Mouse (Mus musculus) intestine, embryonic 15.5 days (tissue): Measurements from ENCODE around the gene Cebpb. TPM values are rescaled to one million over a fixed set of nuclear protein-coding genes. Genes with fewer than 3 reads are reported as not detected.

Source experiments
- ATAC-seq: fragments of 200-750 bp; cut with Nextera tagmentation; 2 replicates; pipeline ENCODE4 v1.8.0; 2017; ENCODE audit warnings: moderate TSS enrichment, moderate library complexity
- H3K27ac ChIP-seq: fragments of 300-500 bp; sonication (generic); 2 replicates; pipeline ENCODE4 v1.5.1; 2015; ENCODE audit warnings: mild to moderate bottlenecking, inconsistent platforms
- H3K27me3 ChIP-seq: fragments of 300-500 bp; sonication (generic); replicated peaks from 2 replicates; pipeline ENCODE4 v1.6.1; 2015; ENCODE audit warnings: inconsistent platforms
- H3K36me3 ChIP-seq: fragments of 300-500 bp; sonication (generic); 2 replicates; pipeline ENCODE4 v1.6.1; 2015; ENCODE audit warnings: inconsistent platforms
- H3K4me1 ChIP-seq: fragments of 300-500 bp; sonication (generic); replicated peaks from 2 replicates; pipeline ENCODE4 v1.6.1; 2015; ENCODE audit warnings: inconsistent platforms
- H3K4me2 ChIP-seq: fragments of 300-500 bp; sonication (generic); replicated peaks from 2 replicates; pipeline ENCODE4 v1.6.1; 2015; ENCODE audit warnings: mild to moderate bottlenecking, inconsistent platforms
- H3K4me3 ChIP-seq: fragments of 300-500 bp; sonication (generic); replicated peaks from 2 replicates; pipeline ENCODE4 v1.5.1; 2015; ENCODE audit warnings: inconsistent platforms
- H3K9ac ChIP-seq: fragments of 300-500 bp; sonication (generic); 2 replicates; pipeline ENCODE4 v1.6.1; 2015; ENCODE audit warnings: inconsistent platforms
- H3K9me3 ChIP-seq: fragments of 300-500 bp; sonication (generic); 2 replicates; pipeline ENCODE4 v1.6.1; 2016; ENCODE audit warnings: inconsistent platforms
- WGBS: fragments of 180-500 bp; shearing (Covaris S2); methylation state at CpG from one replicate; pipeline ENCODE4 v1.1.7; 2015; 5-methylcytosine and 5-hydroxymethylcytosine counted together
- polyA plus RNA-seq: library from polyadenylated mRNA; unstranded; fragments of >200 nt; fragmentation: Nextera tagmentation; extraction: Ambion mirVana; gene quantifications from 2 replicates; pipeline ENCODE4 v1.2.1, GENCODE M21; 2015

The Cebpb gene
- polyA plus RNA-seq, 1 experiment from 2014 or later = 24.3 TPM

GRCm38 (mm10) chr2:167656629-167657478, 31.9 kb upstream of the Cebpb start:
- Histone ChIP-seq H3K4me3 (no peak overlapping the region), H3K27ac (no peak overlapping the region), H3K9ac (no peak overlapping the region), H3K27me3 (no peaks in the 10 kb centered on the region), H3K9me3 (no peaks in the 10 kb centered on the region), H3K4me2 (no peak overlapping the region), H3K36me3 (0 out of 2 replicates have a peak, but pooled peaks cover 3% of the 10 kb centered on the region), H3K4me1 (peaks cover 37% of the 10 kb centered on the region)
- WGBS = 82% methylated on average over 16 of the region's 16 CpGs
- ATAC-seq = no peak

- Histone ChIP-seq H3K9me3 (no peaks in the 10 kb centered on the region), H3K36me3 (0 out of 2 replicates have a peak, but pooled peaks cover 3% of the 10 kb centered on the region), H3K27ac (no peak overlapping the region), H3K27me3 (no peaks in the 10 kb centered on the region), H3K4me1 (peaks cover 43% of the 10 kb centered on the region), H3K4me2 (peak overlapping the region; percentile 94), H3K4me3 (no peak overlapping the region), H3K9ac (no peak overlapping the region)
- ATAC-seq = no peak
- WGBS = 88% methylated on average over 4 of the region's 4 CpGs
These were observed 30.7 kb upstream of the Cebpb start for GRCm38 (mm10) chr2:167657973-167658372.

- H3K4me3 ChIP-seq = no peak overlapping the region
- no peaks in the 10 kb centered on the region for H3K27me3 ChIP-seq
- H3K27ac ChIP-seq = peak overlapping the region; percentile 71; the same call in 1 of the 2 replicates
- WGBS = 57% methylated on average over 11 of the region's 11 CpGs
- peak overlapping the region; percentile 94 for H3K4me2 ChIP-seq
- no peak overlapping the region for H3K9ac ChIP-seq
- ATAC-seq = no peak
- peaks cover 41% of the 10 kb centered on the region for H3K4me1 ChIP-seq
- H3K36me3 ChIP-seq = 0 out of 2 replicates have a peak, but pooled peaks cover 3% of the 10 kb centered on the region
- H3K9me3 ChIP-seq = no peaks in the 10 kb centered on the region
These were observed 30.0 kb upstream of the Cebpb start for GRCm38 (mm10) chr2:167658712-167659111.

GRCm38 (mm10) chr2:167659177-167659846, 29.4 kb upstream of the Cebpb start:
- 54% methylated on average over 10 of the region's 10 CpGs for WGBS
- Histone ChIP-seq H3K36me3 (0 out of 2 replicates have a peak, but pooled peaks cover 3% of the 10 kb centered on the region), H3K27ac (peak overlapping the region; percentile 71), H3K4me2 (peak overlapping the region; percentile 94), H3K27me3 (no peaks in the 10 kb centered on the region), H3K9ac (peak overlapping the region; percentile 96), H3K4me3 (peak overlapping the region; percentile 93), H3K4me1 (peaks cover 41% of the 10 kb centered on the region), H3K9me3 (no peaks in the 10 kb centered on the region)
- peak; percentile 50 for ATAC-seq

GRCm38 (mm10) chr2:167659847-167660610, 28.7 kb upstream of the Cebpb start:
- Histone ChIP-seq H3K9me3 (no peaks in the 10 kb centered on the region), H3K27me3 (no peaks in the 10 kb centered on the region), H3K9ac (peak overlapping the region; percentile 96), H3K4me2 (peak overlapping the region; percentile 94), H3K4me1 (peaks cover 41% of the 10 kb centered on the region), H3K36me3 (0 out of 2 replicates have a peak, but pooled peaks cover 3% of the 10 kb centered on the region), H3K4me3 (peak overlapping the region; percentile 93), H3K27ac (peak overlapping the region; percentile 71)
- no peak for ATAC-seq
- 25% methylated on average over 13 of the region's 13 CpGs for WGBS

- peaks cover 41% of the 10 kb centered on the region for H3K4me1 ChIP-seq
- no peak for ATAC-seq
- H3K4me3 ChIP-seq = peak overlapping the region; percentile 93
- H3K27me3 ChIP-seq = no peaks in the 10 kb centered on the region
- peak overlapping the region; percentile 94 for H3K4me2 ChIP-seq
- no peaks in the 10 kb centered on the region for H3K9me3 ChIP-seq
- H3K36me3 ChIP-seq = 0 out of 2 replicates have a peak, but pooled peaks cover 3% of the 10 kb centered on the region
- H3K9ac ChIP-seq = peak overlapping the region; percentile 96
- WGBS = 3% methylated on average over 12 of the region's 12 CpGs
- H3K27ac ChIP-seq = peak overlapping the region; percentile 71; the same call in 1 of the 2 replicates
These were observed 28.1 kb upstream of the Cebpb start for GRCm38 (mm10) chr2:167660611-167660971.

GRCm38 (mm10) chr2:167661270-167662203, 27.2 kb upstream of the Cebpb start, which contains the start of gene Gm20431:
TSS of gene Gm20431 (minus strand) at chr2:167661496.
- no peaks in the 10 kb centered on the region for H3K9me3 ChIP-seq
- 0 out of 2 replicates have a peak, but pooled peaks cover 3% of the 10 kb centered on the region for H3K36me3 ChIP-seq
- H3K27ac ChIP-seq = peak within 1 kb of the TSS; percentile 71
- H3K27me3 ChIP-seq = no peaks in the 10 kb centered on the region
- peak; percentile 96 for ATAC-seq
- H3K4me3 ChIP-seq = peak within 1 kb of the TSS; percentile 93
- H3K9ac ChIP-seq = peak within 1 kb of the TSS; percentile 96
- H3K4me2 ChIP-seq = peak within 1 kb of the TSS; percentile 94
- WGBS = under 1% methylated on average over 103 of the region's 110 CpGs
- H3K4me1 ChIP-seq = peaks cover 41% of the 10 kb centered on the region

GRCm38 (mm10) chr2:167662713-167663112, 26.0 kb upstream of the Cebpb start:
- no peak overlapping the region for H3K9ac ChIP-seq
- 50% methylated on average over 6 of the region's 6 CpGs for WGBS
- H3K4me2 ChIP-seq = peak overlapping the region; percentile 94; the same call in 1 of the 2 replicates
- peaks cover 37% of the 10 kb centered on the region for H3K4me1 ChIP-seq
- H3K9me3 ChIP-seq = no peaks in the 10 kb centered on the region
- no peak overlapping the region for H3K4me3 ChIP-seq
- H3K27ac ChIP-seq = no peak overlapping the region
- H3K36me3 ChIP-seq = 0 out of 2 replicates have a peak, but pooled peaks cover 2% of the 10 kb centered on the region
- no peak for ATAC-seq
- no peaks in the 10 kb centered on the region for H3K27me3 ChIP-seq

GRCm38 (mm10) chr2:167665972-167666713, 22.6 kb upstream of the Cebpb start:
- H3K4me2 ChIP-seq = no peak overlapping the region
- H3K4me3 ChIP-seq = no peak overlapping the region
- no peak for ATAC-seq
- H3K27ac ChIP-seq = no peak overlapping the region
- no peaks in the 10 kb centered on the region for H3K9me3 ChIP-seq
- 78% methylated on average over 18 of the region's 18 CpGs for WGBS
- H3K27me3 ChIP-seq = no peaks in the 10 kb centered on the region
- H3K9ac ChIP-seq = no peak overlapping the region
- H3K36me3 ChIP-seq = no peaks in the 10 kb centered on the region
- H3K4me1 ChIP-seq = peaks cover 12% of the 10 kb centered on the region; the same call in 1 of the 2 replicates

GRCm38 (mm10) chr2:167668426-167668825, 20.3 kb upstream of the Cebpb start:
- WGBS = 89% methylated on average over 5 of the region's 5 CpGs
- Histone ChIP-seq H3K9me3 (no peaks in the 10 kb centered on the region), H3K4me2 (no peak overlapping the region), H3K36me3 (no peaks in the 10 kb centered on the region), H3K27me3 (no peaks in the 10 kb centered on the region), H3K4me1 (0 out of 2 replicates have a peak, but pooled peaks cover 11% of the 10 kb centered on the region), H3K27ac (no peak overlapping the region), H3K9ac (no peak overlapping the region), H3K4me3 (no peak overlapping the region)
- no peak for ATAC-seq
